Mouse (Mus musculus) right cerebral cortex, postnatal 25 days (tissue): ENCODE measurements around the gene Pqlc2.

Source experiments
- DNase-seq: peaks from one replicate; pipeline ENCODE4 v3.0.0; 2022

Pqlc2 gene

GRCm38 (mm10) chr4:139259302-139259871, 51.1 kb downstream of the Pqlc2 start:
- DNase-seq, result no peak

- DNase-seq, result no peak
Observed at GRCm38 (mm10) chr4:139258621-139259301, 51.7 kb downstream of the Pqlc2 start.

DNA sequence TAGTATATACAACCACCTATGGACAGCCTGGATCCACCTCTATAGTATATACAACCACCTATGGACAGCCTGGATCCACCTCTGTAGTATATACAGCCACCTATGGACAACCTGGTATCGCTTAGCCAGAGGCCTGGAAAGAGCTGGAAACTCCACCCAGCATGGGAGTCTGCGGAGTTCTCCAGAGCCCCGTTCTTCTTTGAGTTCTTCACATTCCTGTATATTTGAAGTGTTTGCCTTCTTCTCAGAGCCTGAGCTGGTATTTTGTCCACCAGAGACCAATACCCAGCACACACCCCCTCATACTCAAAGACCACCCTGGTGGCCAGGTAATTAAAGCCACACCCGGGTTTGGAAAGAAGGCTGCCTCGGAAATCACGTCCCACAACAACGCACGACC, 53.8 kb downstream of the Pqlc2 start:
- DNase-seq, result no peak

- no peak for DNase-seq
Observed at GRCm38 (mm10) chr4:139256146-139256545, 54.4 kb downstream of the Pqlc2 start.

DNA sequence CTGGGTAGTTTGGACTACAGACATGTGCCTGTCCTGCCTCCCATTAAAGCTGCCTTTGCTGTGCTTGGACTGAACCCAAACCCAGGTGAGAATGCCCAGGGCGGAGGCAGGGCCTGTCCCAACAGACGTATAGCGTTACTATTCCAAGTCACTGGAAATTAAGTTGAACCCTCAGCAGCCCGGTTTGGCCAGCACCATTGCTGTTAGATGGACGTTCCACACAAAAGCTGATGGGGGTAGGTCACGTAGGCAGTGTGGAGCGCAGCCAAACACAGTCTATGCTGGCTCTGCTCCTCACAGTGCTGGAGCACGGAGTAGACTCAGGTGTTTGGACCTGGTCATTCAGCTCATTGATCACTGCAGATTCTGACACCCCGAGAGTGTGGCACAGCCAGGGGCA, 57.3 kb downstream of the Pqlc2 start:
- DNase-seq, result no peak

- DNase-seq, result peak; percentile 70
Observed at GRCm38 (mm10) chr4:139252051-139252760, 58.3 kb downstream of the Pqlc2 start.

DNA sequence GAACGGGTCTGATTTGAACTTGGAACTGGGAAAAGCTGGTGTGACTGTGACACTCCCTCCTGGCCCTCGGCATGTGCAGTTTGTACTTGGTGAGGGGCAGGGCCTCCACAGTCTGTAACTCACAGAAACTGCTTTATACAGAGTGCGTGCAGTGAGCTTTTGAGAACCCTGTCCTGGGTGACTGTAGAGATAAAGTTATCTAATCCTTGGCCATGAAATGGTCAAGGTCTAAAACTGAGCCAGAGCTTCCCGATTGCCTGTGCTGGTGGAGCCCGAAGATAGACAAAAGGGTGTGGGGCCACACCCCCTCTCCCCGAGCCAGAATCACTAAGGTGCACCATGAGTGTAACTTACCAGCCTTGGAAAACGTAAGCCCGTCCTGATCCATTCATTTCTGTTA, 59.6 kb downstream of the Pqlc2 start:
- DNase-seq, result no peak

GRCm38 (mm10) chr4:139250043-139250442, 60.5 kb downstream of the Pqlc2 start:
- no peak for DNase-seq

- DNase-seq, result no peak
Observed at GRCm38 (mm10) chr4:139248736-139249135, 61.8 kb downstream of the Pqlc2 start.

- no peak for DNase-seq
Observed at GRCm38 (mm10) chr4:139247966-139248365, 62.5 kb downstream of the Pqlc2 start.

DNA sequence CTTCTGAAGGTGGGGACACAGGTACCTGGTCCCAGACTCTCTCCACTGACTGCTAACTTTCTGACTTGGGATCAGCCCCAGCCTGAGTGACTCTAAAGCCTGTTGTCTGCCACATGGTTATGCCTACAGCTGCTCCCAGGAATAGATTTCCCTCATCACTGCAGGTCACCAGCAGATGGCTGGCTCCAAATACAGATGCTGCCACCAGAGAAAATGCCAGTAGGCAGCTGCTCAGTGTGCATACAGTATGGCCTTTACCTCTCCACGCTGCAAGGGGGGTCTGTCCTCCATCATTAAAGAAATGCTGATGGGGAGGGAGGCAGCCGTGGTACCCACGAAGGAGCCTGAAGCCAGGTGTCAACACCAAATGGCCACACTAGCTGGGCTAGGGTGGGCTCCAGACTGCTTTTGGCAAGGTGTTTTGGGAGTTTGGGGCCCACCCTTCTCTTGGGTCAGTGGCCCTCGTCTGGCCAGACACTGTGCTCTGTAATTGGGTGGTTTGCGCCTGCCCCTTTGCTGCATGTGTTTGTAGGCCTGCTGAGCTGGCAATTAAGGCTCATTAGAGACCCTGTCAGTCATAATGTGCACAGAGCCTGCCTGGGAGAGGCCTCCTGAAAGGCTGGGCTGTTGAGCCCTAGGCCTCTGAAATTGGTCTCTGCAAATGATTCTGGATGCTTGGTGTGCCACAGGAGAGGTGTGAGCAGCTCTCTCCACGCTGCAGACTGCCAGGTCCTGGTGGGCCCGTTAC, 64.2 kb downstream of the Pqlc2 start:
- no peak for DNase-seq

- no peak for DNase-seq
Observed at GRCm38 (mm10) chr4:139245534-139245933, 65.0 kb downstream of the Pqlc2 start.

GRCm38 (mm10) chr4:139244766-139245165, 65.7 kb downstream of the Pqlc2 start:
- no peak for DNase-seq

GRCm38 (mm10) chr4:139244176-139244575, 66.3 kb downstream of the Pqlc2 start:
- DNase-seq, result no peak
